Mouse (Mus musculus): Measurements from ENCODE around the gene Nicn1. TPM values are rescaled to one million over a fixed set of nuclear protein-coding genes. Genes with fewer than 3 reads are reported as not detected.

Nicn1 gene
- polyA plus RNA-seq, 1 experiment from 2014 or later, result 137 TPM

DNA sequence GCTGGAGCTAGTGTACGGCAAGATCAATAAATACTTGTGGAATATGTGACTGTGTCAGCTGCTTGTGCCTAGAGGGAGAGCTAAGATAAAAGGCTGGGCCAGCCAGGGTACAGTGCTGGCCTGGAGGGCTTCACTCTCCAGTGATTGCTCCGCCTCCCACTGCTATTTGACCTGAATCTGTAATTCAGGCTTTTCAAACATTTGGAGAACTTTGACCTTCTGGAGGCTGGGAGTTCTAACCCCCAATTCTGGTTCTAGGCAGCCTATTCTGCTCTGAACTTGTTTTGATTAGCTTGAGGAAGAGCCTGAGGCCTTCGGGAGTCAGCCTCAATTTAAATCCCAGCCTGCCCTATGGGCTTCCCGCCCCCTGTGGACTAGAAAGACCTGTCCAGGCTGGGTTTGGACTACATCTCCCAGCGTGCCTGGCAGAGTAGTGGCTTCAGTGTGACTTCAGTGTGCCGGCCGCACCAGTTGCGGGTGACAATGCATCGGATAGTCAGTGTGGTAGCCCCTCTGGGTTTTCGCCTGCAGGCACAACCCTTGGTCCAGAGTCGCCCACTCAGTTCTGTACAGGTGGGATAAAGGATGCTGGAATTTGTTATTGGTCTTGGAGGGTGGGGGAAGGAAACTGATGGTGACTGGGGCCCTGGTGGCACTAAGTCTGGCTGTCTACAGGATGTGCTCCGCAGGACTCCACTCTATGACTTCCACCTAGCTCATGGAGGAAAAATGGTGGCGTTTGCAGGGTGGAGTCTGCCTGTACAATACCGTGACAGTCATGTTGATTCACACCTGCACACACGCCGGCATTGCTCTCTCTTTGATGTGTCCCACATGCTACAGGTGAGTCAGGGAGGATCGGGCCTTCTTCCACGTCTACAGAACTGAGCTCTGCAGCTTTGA is 6.5 kb downstream of the Nicn1 start, which contains the start of gene Amt:
TSS of gene Amt (plus strand) at position 401 of the 903 bp plus-strand sequence.
- Histone ChIP-seq H3K4me2 (replicated peaks) (peak within 1 kb of the TSS; percentile 41), H3K9ac (peak within 1 kb of the TSS; percentile 24; the same call in 1 of the 2 replicates), H3K4me3 (replicated peaks; ENCODE audit: low read length) (peak within 1 kb of the TSS; percentile 19), H3K9me3 (ENCODE audit: control insufficient read depth, low read length) (no peaks in the 10 kb centered on the region), H3K36me3 (replicated peaks; ENCODE audit: control insufficient read depth, insufficient read depth) (peaks cover 65% of the 10 kb centered on the region), H3K27me3 (ENCODE audit: control insufficient read depth, insufficient read depth, low read length) (no peaks in the 10 kb centered on the region), H3K4me1 (replicated peaks; ENCODE audit: control insufficient read depth, insufficient read depth, low read length) (no peaks in the 10 kb centered on the region), H3K27ac (peak within 1 kb of the TSS; percentile 32; the same call in 1 of the 2 replicates)
- peak; percentile 42 for DNase-seq (ENCODE audit: low spot score)
- WGBS, result 17% methylated on average over 18 of the region's 18 CpGs
- ATAC-seq (ENCODE audit: low FRiP score), result peak; percentile 80; the same call in 1 of the 2 replicates

GRCm38 (mm10) chr9:108301853-108302252 is 11.6 kb downstream of the Nicn1 start:
- DNase-seq (ENCODE audit: low spot score), result no peak
- Histone ChIP-seq H3K4me3 (replicated peaks; ENCODE audit: low read length) (no peak overlapping the region), H3K9me3 (ENCODE audit: control insufficient read depth, low read length) (no peaks in the 10 kb centered on the region), H3K36me3 (replicated peaks; ENCODE audit: control insufficient read depth, insufficient read depth) (peaks cover 60% of the 10 kb centered on the region), H3K9ac (no peak overlapping the region), H3K27ac (no peak overlapping the region), H3K27me3 (ENCODE audit: control insufficient read depth, insufficient read depth, low read length) (no peaks in the 10 kb centered on the region), H3K4me2 (replicated peaks) (no peak overlapping the region), H3K4me1 (replicated peaks; ENCODE audit: control insufficient read depth, insufficient read depth, low read length) (peaks cover 8% of the 10 kb centered on the region)
- WGBS, result 87% methylated on average over 3 of the region's 3 CpGs
- ATAC-seq (ENCODE audit: low FRiP score), result no peak

DNA sequence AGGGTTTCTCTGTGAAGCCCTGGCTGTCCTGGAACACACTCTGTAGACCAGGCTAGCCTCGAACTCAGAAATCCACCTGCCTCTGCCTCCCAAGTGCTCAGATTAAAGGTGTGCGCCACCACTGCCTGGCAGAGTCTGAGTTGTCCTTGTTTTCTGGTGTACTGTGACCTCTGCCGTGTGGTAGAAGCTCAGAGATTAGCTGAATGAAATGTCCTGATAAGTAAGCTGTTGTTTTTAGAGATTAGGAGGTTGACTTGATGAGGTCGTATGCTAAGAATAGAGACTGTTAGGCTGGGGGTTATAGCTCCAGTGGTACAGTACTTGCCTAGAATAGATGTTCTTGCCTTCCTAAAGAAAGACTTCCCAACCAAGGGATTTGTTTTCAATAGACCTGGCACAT is 14.5 kb downstream of the Nicn1 start:
- Histone ChIP-seq H3K27me3 (ENCODE audit: control insufficient read depth, insufficient read depth, low read length) (no peaks in the 10 kb centered on the region), H3K36me3 (replicated peaks; ENCODE audit: control insufficient read depth, insufficient read depth) (peaks cover 46% of the 10 kb centered on the region), H3K9ac (peak overlapping the region; percentile 89), H3K4me3 (replicated peaks; ENCODE audit: low read length) (peak overlapping the region; percentile 83), H3K27ac (peak overlapping the region; percentile 97; the same call in 1 of the 2 replicates), H3K4me2 (replicated peaks) (peak overlapping the region; percentile 86), H3K4me1 (replicated peaks; ENCODE audit: control insufficient read depth, insufficient read depth, low read length) (peaks cover 33% of the 10 kb centered on the region), H3K9me3 (ENCODE audit: control insufficient read depth, low read length) (no peaks in the 10 kb centered on the region)
- ATAC-seq (ENCODE audit: low FRiP score) (no peak), DNase-seq (ENCODE audit: low spot score) (no peak)
- 90% methylated on average over 4 of the region's 4 CpGs for WGBS

GRCm38 (mm10) chr9:108305170-108305569 is 14.9 kb downstream of the Nicn1 start:
- WGBS, result 8% methylated on average over 1 of the region's 1 CpGs
- no peak for ATAC-seq (ENCODE audit: low FRiP score)
- peak overlapping the region; percentile 83 for H3K4me3 ChIP-seq (replicated peaks; ENCODE audit: low read length)
- H3K36me3 ChIP-seq (replicated peaks; ENCODE audit: control insufficient read depth, insufficient read depth), result peaks cover 44% of the 10 kb centered on the region
- peak overlapping the region; percentile 86 for H3K4me2 ChIP-seq (replicated peaks)
- H3K4me1 ChIP-seq (replicated peaks; ENCODE audit: control insufficient read depth, insufficient read depth, low read length), result peaks cover 33% of the 10 kb centered on the region
- H3K9me3 ChIP-seq (ENCODE audit: control insufficient read depth, low read length), result no peaks in the 10 kb centered on the region
- H3K9ac ChIP-seq, result peak overlapping the region; percentile 89
- no peak for DNase-seq (ENCODE audit: low spot score)
- peak overlapping the region; percentile 97 for H3K27ac ChIP-seq
- H3K27me3 ChIP-seq (ENCODE audit: control insufficient read depth, insufficient read depth, low read length), result no peaks in the 10 kb centered on the region

GRCm38 (mm10) chr9:108305629-108306520 is 15.6 kb downstream of the Nicn1 start, which contains the start of the genes Rhoa and Tcta:
TSS of gene Rhoa (plus strand) at chr9:108306129.
TSS of gene Tcta (minus strand) at chr9:108306160.
- peaks cover 37% of the 10 kb centered on the region for H3K4me1 ChIP-seq (replicated peaks; ENCODE audit: control insufficient read depth, insufficient read depth, low read length)

GRCm38 (mm10) chr9:108306571-108306980 is 16.3 kb downstream of the Nicn1 start:
- H3K4me2 ChIP-seq (replicated peaks), result peak overlapping the region; percentile 78
- under 1% methylated on average over 30 of the region's 51 CpGs for WGBS
- peak overlapping the region; percentile 97 for H3K27ac ChIP-seq
- no peaks in the 10 kb centered on the region for H3K27me3 ChIP-seq (ENCODE audit: control insufficient read depth, insufficient read depth, low read length)
- peak overlapping the region; percentile 91 for H3K9ac ChIP-seq
- ATAC-seq (ENCODE audit: low FRiP score), result peak; percentile 55
- peak; percentile 66 for DNase-seq (ENCODE audit: low spot score)
- H3K36me3 ChIP-seq (replicated peaks; ENCODE audit: control insufficient read depth, insufficient read depth), result peaks cover 30% of the 10 kb centered on the region
- peak overlapping the region; percentile 83 for H3K4me3 ChIP-seq (replicated peaks; ENCODE audit: low read length)
- H3K9me3 ChIP-seq (ENCODE audit: control insufficient read depth, low read length), result no peaks in the 10 kb centered on the region
- H3K4me1 ChIP-seq (replicated peaks; ENCODE audit: control insufficient read depth, insufficient read depth, low read length), result peaks cover 37% of the 10 kb centered on the region

More at GRCm38 (mm10) chr9:108305629-108306520, 15.6 kb downstream of the Nicn1 start, which contains the start of the genes Rhoa and Tcta:
- Histone ChIP-seq H3K9ac (peak within 1 kb of the TSS; percentile 91), H3K4me3 (replicated peaks; ENCODE audit: low read length) (peak within 1 kb of the TSS; percentile 83), H3K36me3 (replicated peaks; ENCODE audit: control insufficient read depth, insufficient read depth) (peaks cover 37% of the 10 kb centered on the region), H3K27ac (peak within 1 kb of the TSS; percentile 97), H3K27me3 (ENCODE audit: control insufficient read depth, insufficient read depth, low read length) (no peaks in the 10 kb centered on the region), H3K4me2 (replicated peaks) (peak within 1 kb of the TSS; percentile 86), H3K9me3 (ENCODE audit: control insufficient read depth, low read length) (no peaks in the 10 kb centered on the region)
- DNase-seq (ENCODE audit: low spot score) (peak; percentile 98), ATAC-seq (ENCODE audit: low FRiP score) (peak; percentile 98)
- under 1% methylated on average over 71 of the region's 81 CpGs for WGBS

DNA sequence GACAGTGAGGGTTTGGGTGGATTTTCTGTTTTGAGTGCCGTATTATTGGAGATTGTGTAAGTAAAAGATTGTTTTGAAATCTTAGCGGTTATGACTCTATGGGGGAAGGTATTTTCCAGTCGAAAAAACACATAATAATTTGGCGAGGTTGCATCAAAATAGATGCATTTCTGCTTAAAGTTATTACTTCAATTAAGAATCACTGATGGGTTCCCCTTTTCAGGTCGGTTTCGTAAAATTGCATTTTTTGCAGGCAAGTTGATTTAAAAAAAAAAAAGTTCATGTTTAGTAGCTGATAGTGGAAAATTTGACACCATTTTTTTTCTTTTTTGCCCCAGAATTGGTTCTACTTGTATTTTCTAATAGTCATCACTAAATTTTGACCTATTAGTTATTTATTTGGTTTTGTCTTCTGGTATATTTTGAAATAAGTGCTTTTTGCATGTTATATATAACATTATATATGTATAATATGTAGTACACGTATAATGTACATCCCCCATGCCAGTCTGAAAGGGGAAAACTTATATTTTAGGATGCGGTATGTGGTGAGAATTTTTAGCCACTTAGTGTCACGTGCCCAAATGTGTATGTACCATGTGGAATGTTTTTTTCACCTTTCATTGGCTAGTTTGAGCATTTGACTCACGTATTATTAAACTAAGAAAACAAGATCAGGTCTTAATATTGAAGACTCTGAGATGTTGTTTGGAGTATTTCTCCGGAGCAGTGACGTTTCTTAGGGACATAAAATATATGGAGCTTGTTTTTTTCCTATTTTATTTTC is 17.0 kb downstream of the Nicn1 start:
- H3K36me3 ChIP-seq (replicated peaks; ENCODE audit: control insufficient read depth, insufficient read depth), result peaks cover 23% of the 10 kb centered on the region
- H3K4me3 ChIP-seq (replicated peaks; ENCODE audit: low read length), result peak overlapping the region; percentile 83
- peaks cover 37% of the 10 kb centered on the region for H3K4me1 ChIP-seq (replicated peaks; ENCODE audit: control insufficient read depth, insufficient read depth, low read length)
- 26% methylated on average over 12 of the region's 12 CpGs for WGBS
- peak overlapping the region; percentile 91 for H3K9ac ChIP-seq
- ATAC-seq (ENCODE audit: low FRiP score), result no peak
- H3K9me3 ChIP-seq (ENCODE audit: control insufficient read depth, low read length), result no peaks in the 10 kb centered on the region
- H3K27me3 ChIP-seq (ENCODE audit: control insufficient read depth, insufficient read depth, low read length), result no peaks in the 10 kb centered on the region
- H3K27ac ChIP-seq, result peak overlapping the region; percentile 97
- peak overlapping the region; percentile 78 for H3K4me2 ChIP-seq (replicated peaks)
- DNase-seq (ENCODE audit: low spot score), result no peak

GRCm38 (mm10) chr9:108308141-108308540 is 17.9 kb downstream of the Nicn1 start:
- H3K4me1 ChIP-seq (replicated peaks; ENCODE audit: control insufficient read depth, insufficient read depth, low read length), result peaks cover 37% of the 10 kb centered on the region
- 70% methylated on average over 2 of the region's 2 CpGs for WGBS
- DNase-seq (ENCODE audit: low spot score) (no peak), ATAC-seq (ENCODE audit: low FRiP score) (no peak)
- H3K27me3 ChIP-seq (ENCODE audit: control insufficient read depth, insufficient read depth, low read length), result no peaks in the 10 kb centered on the region
- peak overlapping the region; percentile 83 for H3K4me3 ChIP-seq (replicated peaks; ENCODE audit: low read length)
- peak overlapping the region; percentile 78 for H3K4me2 ChIP-seq (replicated peaks)
- H3K27ac ChIP-seq, result no peak overlapping the region
- peak overlapping the region; percentile 91 for H3K9ac ChIP-seq
- H3K9me3 ChIP-seq (ENCODE audit: control insufficient read depth, low read length), result no peaks in the 10 kb centered on the region
- peaks cover 14% of the 10 kb centered on the region for H3K36me3 ChIP-seq (replicated peaks; ENCODE audit: control insufficient read depth, insufficient read depth)
